Mouse (Mus musculus): Measurements from ENCODE around the gene Rbmxl2.

The Rbmxl2 gene

DNA sequence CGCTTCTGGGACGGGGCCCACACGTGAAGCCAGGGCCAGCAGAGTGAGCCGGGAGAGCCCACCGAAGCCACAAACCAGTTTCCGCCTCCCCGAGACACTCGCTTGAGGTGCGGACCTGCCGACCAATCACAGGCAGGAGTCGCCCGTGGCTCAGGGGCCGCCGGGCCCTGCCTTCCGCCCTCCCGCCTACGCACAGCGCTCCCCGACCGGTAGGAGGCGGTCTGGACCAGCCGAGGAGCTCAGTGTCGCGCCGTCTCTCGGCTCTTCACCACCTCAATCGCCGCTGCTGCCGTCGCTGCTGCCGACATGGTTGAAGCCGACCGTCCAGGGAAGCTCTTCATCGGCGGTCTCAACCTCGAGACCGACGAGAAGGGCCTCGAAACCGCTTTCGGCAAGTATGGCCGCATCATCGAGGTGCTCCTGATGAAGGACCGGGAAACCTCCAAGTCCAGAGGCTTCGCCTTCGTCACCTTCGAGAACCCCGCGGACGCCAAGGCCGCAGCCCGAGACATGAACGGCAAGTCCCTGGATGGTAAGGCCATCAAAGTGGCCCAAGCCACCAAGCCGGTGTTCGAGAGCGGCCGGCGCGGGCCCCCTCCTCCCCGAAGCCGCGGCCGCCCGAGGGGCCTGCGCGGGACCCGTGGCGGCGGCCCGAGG is at the start of gene Rbmxl2:
Rbmxl2 (plus strand) TSS at position 242 of the 657 bp plus-strand sequence.
- no peak for DNase-seq

DNA sequence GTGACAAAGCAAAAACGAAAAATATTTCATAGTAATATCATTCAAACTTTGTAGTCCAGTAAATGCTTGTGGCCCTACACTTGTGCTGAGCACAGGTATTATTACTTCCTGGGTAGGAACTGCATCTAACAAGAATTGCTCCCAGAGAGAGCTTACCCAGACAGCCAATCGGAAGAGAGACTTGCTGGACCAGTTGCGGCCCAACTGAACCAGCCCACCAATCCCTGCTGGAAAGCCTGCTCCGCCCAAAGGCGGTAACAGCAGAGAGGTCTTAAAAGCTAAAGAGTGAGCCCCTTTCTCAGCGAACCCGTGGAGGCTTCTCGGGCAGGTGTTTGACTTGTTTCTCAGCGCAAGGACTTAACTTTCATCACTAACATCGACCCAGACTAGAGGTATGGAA is 42.6 kb upstream of the Rbmxl2 start, which contains the start of gene Nlrp14:
Nlrp14 (plus strand) TSS at position 301 of the 400 bp plus-strand sequence.
- DNase-seq, result no peak

DNA sequence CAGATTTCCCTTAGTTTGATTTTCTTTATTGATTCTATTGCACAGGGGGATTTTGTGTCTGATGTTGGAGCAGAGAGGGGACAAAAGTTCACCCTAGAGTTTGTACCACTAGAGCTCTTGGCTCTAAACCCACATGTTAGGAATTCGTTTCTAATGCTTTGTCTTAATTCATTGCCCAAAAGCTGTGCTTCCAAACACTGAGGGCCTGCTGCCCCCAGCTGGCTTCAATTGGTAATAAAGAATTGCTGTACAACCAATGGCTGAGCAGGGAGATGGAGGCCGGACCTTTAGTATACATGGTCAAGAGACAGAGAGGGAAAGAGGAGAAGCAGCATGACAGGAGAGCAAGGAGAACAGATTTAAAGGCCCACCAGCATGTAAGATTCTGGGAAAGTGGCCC is 28.8 kb upstream of the Rbmxl2 start:
- DNase-seq, result no peak

DNA sequence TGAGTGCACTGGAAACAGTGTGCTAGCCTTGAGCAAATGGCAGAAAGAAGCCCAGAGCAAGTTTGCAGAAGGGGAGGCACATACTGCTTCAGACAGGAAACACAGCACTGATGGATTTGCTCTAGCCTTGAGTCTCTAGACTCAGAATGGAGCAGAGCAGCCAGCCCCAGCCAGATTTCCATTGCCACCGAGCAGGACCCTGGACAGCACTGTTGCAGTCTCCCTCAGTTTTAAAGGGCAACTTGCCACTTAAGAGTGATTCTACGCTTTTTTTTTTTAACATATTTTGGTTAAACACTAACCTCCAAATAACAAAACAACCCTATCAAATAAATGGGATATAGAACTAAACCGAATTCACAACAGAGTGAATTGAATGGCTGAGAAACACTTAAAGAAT is 7.4 kb upstream of the Rbmxl2 start:
- no peak for DNase-seq

DNA sequence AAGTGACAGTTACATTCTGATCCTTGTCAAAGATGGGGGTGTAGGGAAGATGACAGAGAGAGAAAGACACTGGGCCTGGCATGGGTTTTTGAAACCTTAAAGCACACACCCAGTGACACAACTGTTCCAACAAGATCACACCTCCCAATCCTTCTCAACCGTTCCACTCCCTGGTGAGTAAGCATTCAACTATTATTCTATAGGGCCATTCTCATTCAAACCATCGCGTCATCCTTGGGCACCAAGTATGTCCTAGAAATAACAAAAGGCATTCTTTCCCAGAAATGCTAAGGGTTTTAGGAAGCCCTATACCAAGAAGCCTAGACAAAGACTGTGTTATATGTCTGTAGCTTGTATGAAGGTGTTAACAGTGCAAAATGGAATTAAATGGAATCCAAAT is 1.4 kb upstream of the Rbmxl2 start:
- DNase-seq, result no peak

DNA sequence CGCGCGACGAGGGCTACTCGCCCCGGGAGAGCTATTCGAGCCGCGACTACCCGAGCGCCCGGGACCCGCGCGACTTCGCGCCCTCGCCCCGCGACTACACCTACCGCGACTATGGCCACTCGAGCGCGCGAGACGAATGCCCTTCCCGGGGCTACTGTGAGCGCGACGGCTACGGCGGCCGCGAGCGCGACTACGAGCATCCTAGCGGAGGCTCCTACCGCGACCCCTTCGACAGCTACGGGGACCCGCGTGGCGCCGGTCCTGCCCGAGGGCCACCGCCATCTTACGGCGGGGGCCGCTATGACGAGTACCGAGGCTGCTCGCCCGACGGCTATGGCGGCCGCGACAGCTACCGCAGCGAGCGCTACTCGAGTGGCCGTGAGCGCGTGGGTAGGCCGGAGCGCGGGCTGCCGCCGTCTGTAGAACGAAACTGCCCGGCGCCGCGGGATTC is 906 bp downstream of the Rbmxl2 start:
- no peak for DNase-seq

DNA sequence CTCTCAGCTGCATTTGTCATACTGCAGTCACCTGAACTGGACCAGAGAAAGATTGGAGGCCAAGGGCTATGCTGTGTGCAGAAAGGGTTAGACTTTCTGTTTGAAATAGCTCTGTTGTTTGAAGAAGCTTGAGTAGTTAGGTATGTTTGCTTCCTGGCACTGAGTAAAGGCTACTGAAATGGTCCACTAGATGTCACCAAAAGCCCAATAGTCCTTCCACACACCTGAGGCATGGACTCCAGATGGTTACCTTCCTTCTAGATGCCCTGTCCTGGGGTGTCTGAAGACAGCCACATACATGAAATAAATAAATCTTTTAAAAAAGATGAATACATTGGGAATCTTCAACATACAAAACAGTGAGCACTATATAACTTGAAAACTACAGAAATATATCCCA is 6.5 kb downstream of the Rbmxl2 start:
- DNase-seq, result no peak

DNA sequence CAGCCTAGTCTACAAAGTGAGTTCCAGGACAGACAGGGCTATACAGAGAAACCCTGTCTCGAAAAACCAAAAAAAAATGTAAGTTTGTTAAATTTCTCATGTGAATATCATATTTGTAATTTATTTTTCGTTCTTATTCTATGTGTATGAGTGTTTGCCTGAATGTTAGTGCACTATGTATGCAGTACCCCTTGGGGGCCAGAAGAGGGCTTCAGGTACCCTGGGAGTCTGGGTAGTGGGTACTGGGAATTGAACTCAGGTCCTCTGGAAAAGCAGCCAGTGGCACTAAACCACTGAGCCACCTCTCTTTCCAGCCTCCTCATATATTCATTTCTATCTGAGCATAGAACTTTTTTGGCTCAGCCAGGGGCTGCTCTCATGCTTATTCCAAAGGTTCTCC is 7.6 kb downstream of the Rbmxl2 start:
- no peak for DNase-seq

DNA sequence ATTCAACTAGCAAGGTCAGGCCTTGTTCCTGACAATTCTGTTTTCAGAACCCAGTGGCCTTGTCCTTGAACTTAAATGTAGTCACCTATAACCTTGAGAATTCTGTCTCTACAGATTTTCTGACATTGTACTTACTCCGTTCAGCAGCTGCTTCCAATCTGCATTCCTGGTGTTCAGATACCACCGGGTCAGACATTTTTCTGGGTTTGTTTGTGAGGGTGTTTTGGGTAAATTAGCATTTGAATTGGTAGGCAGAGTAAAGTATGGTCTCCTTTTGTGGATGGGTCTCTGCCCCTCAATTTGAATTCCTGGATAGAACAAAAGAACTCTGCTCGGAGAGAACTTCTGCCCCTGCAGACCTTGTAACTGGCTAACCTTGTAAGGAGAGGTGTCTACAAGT is 27.6 kb downstream of the Rbmxl2 start:
- no peak for DNase-seq

DNA sequence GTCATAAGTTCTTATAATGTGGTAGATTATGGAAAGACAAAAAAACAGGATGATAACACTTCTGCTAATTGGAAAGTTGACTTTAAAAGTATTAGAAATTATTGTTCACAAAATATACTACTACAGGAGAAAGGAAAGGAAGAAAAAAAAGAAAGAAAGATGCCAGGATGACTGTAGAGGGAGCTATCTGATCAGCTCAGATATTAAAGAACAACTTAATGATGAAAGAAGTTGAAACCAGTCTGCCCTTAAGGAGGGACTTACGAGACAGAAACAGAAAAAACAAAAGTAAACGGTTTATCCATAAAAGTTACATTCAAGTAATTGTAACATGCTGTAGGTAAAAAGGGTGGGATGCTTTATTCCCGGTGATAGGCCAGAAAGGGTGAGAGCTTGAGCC is 28.3 kb downstream of the Rbmxl2 start:
- no peak for DNase-seq

DNA sequence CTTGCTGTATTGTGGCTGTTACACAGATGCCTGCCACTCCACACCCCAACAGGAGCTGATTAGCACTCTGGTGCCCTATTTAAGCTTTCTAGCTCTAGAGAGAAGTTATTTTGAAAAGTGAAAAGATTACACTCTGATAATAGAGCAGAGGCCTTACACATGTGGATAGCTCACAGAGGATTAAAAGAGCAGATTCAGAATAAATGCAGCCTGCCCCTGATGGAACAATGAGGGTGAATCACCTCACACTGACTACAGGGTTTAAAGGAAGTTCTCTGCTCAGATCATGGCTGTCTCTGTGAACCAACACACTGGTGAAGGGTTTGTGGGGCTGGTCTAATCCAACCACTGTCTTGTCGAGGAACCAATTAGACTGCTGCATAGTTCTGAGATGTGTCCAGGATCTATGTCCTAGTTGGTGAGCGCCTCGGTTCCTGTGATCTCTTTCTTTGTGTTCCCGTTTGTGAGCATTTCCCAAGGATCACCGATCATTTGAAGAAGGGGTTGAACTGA is 32.2 kb downstream of the Rbmxl2 start:
- no peak for DNase-seq

DNA sequence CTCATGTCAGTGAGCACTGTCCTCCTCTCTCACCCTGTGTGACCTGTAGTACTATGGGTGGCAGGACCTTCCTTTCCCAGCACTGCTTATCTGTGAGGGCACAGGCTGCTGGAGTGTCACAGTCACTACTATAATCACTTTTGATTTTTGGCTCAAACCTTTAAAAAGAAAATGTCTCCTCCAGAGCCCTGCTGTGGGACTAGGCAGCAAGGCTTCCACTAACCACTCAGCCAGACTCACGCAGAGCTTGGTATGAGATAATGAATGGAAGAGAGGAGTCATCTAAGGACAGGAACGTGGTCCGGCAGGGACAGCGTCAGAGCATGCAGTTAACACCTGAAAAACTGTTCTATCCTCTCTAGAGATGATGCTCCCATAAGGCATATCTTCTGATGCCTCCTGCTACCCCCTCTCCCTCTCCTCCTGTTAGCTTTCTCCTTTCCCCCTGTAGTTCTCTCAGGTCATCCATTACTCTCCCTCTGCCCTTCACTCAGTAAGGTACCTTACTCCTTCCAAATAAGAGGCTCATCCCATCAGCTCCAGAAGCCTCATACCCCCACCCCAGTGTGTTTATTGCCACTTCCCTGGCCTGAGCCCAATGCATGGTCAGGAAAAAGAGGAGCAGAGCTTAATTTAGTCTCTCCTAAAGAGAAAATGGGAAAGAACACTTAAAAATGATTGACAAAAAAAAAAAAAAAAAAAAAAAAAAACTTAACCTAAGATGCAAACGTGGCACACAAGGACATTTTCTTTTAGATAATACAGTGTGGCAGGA is 41.2 kb downstream of the Rbmxl2 start:
- DNase-seq, result no peak

DNA sequence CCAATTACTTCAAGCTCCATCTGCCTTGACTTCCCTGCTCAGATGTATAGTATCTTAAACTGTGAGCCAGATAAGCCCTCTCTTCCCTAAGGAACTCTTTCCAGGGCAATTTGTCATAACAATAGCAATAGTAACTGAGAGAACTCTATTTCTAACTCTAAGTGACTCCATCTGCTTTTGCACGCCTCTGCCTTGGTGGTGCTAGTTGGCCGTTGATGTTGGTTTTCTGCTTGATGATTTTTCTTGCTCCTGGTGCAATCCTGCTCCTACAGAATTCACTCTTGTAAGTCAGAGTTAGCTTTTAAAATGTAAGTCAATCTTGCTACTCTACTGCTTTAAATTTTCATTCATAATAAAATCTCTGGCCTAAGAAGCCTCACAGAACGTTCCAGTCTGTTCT is 44.1 kb downstream of the Rbmxl2 start:
- no peak for DNase-seq

DNA sequence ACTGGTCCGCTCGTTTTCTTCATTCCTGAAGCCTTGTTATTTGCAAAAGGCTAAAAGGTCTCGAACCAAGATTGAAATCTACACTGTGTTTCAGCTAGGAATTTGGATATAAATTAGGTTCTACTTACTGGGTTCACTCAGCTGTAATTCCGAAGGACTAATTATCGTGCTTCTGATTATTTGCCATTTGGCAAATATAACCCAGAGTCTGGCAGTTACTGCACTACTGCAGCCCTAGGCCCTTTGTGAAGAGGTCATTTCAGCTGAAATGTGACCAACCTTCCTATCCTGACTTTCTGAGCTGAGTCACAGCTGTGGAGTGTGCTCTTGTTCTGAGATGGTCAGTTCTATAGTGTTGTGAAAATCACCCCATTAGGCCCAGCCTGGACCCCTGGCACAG is 50.7 kb downstream of the Rbmxl2 start:
- no peak for DNase-seq

All from lung, postnatal 14 days (tissue).